Mouse (Mus musculus): ENCODE measurements around the gene Opcml.

GRCm38 (mm10) chr9:28911571-28912185, 1121.1 kb downstream of the Opcml start:
- TF ChIP-seq POLR2A (IDR thresholded peaks at IDR 0.05; ENCODE audit: extremely low read depth, insufficient read depth, low read length) (no peak), CTCF (IDR thresholded peaks at IDR 0.05; ENCODE audit: low read depth, low read length) (no peak)

Measured in liver, adult 2 months (tissue).